Mouse (Mus musculus) small intestine, adult 2 months (tissue): ENCODE results near the gene 9630041A04Rik. TPM values are rescaled to one million over a fixed set of nuclear protein-coding genes. Genes with fewer than 3 reads are reported as not detected.

Source experiments
- H3K27ac ChIP-seq: fragments of 200-500 bp; 2 replicates; pipeline ENCODE4 v1.5.1; 2012; ENCODE audit warnings: low read depth, low read length, control low read depth, inconsistent platforms; ENCODE audit not compliant: insufficient read depth
- H3K27me3 ChIP-seq: fragments of 200-500 bp; 2 replicates; pipeline ENCODE4 v1.6.1; 2012; ENCODE audit warnings: mild to moderate bottlenecking, moderate library complexity, low read length, inconsistent platforms; ENCODE audit not compliant: control insufficient read depth, insufficient read depth
- H3K36me3 ChIP-seq: fragments of 200-500 bp; 2 replicates; pipeline ENCODE4 v1.6.1; 2012; ENCODE audit warnings: mild to moderate bottlenecking, low read length, control low read depth, inconsistent platforms; ENCODE audit not compliant: control insufficient read depth, insufficient read depth
- H3K4me1 ChIP-seq: fragments of 200-500 bp; 2 replicates; pipeline ENCODE4 v1.6.1; 2012; ENCODE audit warnings: low read length, inconsistent platforms, mixed read lengths; ENCODE audit not compliant: control insufficient read depth, insufficient read depth, insufficient read length
- H3K4me3 ChIP-seq: fragments of 200-500 bp; 2 replicates; pipeline ENCODE4 v1.5.1; 2012; ENCODE audit warnings: low read depth, mild to moderate bottlenecking, control low read depth, inconsistent platforms, low read length, moderate library complexity
- CTCF ChIP-seq: fragments of 200-500 bp; IDR thresholded peaks from 2 replicates; pipeline ENCODE4 v1.5.1; 2012; ENCODE audit warnings: low read depth, mild to moderate bottlenecking, control low read depth, inconsistent platforms, low read length, moderate library complexity, mixed read lengths; ENCODE audit not compliant: insufficient replicate concordance, insufficient read length; ENCODE audit errors: extremely low read depth
- POLR2A ChIP-seq: fragments of 200-500 bp; IDR thresholded peaks from 2 replicates; pipeline ENCODE4 v1.6.1; 2012; ENCODE audit warnings: low read depth, mild to moderate bottlenecking, control low read depth, inconsistent platforms, low read length, moderate library complexity
- WGBS: fragments of 180-500 bp; shearing (Covaris S2); methylation state at CpG from one replicate; pipeline ENCODE4 v1.1.7; 2018; 5-methylcytosine and 5-hydroxymethylcytosine counted together
- polyA plus RNA-seq: library from polyadenylated mRNA; depleted of rRNA; stranded (reverse); fragments of >200 nt; gene quantifications from 2 replicates; pipeline ENCODE4 v1.2.3, GENCODE M21; 2012

9630041A04Rik gene
- polyA plus RNA-seq, 1 experiment: not detected

DNA sequence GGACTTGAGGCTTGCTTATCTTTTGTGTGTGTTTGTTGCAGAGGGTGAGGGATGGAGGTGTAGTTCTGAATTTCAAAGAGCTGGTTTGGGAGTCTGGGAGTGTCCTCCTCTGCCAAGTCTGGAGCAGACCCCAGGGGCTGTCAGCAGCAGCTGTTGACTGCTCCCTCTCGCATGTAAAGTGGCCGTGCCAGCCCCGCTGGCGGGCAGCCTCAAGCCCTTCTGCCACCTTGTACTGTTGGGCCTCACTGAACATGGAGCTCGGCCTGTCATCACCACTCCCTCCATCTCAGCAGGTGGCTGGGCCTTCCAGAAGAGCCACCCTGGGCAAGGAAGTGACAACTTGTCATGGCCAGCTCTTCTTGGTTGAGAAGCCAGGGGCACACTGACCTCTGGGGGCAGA, 77.4 kb downstream of the 9630041A04Rik start:
- Histone ChIP-seq H3K36me3 (no peaks in the 10 kb centered on the region), H3K4me3 (no peak overlapping the region), H3K27me3 (no peaks in the 10 kb centered on the region), H3K4me1 (no peaks in the 10 kb centered on the region), H3K27ac (no peak overlapping the region)
- no peak for TF ChIP-seq CTCF
- TF ChIP-seq POLR2A: no peak
- 85% methylated on average over 5 of the region's 5 CpGs for WGBS

DNA sequence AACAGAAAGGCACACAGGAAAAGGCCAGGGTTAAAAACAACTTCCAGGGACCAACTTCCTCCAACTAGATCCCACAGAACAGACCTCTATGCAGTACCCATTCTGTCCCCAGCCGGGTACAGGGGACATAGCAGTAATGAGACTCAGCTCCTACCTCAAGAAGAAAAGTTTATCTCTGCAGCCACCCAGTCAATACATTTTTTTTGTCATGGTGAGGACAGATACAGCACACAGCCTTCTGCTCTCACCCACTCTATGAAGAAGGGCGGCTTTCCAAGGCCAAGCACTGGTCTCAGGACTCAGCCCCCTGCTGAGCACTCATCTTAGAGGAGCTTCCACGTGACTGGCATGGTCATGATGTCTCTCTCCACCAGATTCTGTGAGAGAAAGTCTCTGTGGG, 78.5 kb downstream of the 9630041A04Rik start:
- WGBS: 53% methylated on average over 3 of the region's 3 CpGs
- H3K4me1 ChIP-seq: no peaks in the 10 kb centered on the region
- no peaks in the 10 kb centered on the region for H3K27me3 ChIP-seq
- no peaks in the 10 kb centered on the region for H3K36me3 ChIP-seq
- H3K27ac ChIP-seq: no peak overlapping the region
- H3K4me3 ChIP-seq: no peak overlapping the region
- no peak for TF ChIP-seq POLR2A
- no peak for TF ChIP-seq CTCF

GRCm38 (mm10) chr9:101942058-101942669, 80.5 kb downstream of the 9630041A04Rik start:
- TF ChIP-seq CTCF: no peak
- TF ChIP-seq POLR2A: no peak
- WGBS: 80% methylated on average over 9 of the region's 9 CpGs
- no peaks in the 10 kb centered on the region for H3K27me3 ChIP-seq
- no peaks in the 10 kb centered on the region for H3K36me3 ChIP-seq
- no peak overlapping the region for H3K27ac ChIP-seq
- no peak overlapping the region for H3K4me3 ChIP-seq
- H3K4me1 ChIP-seq: no peaks in the 10 kb centered on the region

DNA sequence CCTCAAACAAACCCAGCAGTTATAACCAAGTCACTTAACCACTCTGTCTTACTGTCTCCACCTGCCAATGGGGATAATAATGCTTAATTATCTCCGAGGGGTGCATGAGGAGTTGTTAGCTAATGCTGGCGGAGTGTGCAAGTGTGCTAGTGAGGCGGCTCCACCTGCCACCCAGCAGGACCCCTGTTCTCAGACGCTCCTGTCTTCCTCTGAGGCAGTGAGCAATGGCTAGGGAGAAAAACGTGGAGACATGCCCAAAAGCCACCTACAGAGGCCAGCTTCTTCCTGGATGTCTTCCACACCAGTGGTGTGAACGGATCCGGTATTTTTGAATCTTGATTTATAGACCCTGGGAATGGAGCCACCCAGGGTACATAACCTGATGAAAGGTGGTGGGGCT, 83.7 kb downstream of the 9630041A04Rik start:
- H3K27me3 ChIP-seq: no peaks in the 10 kb centered on the region
- no peaks in the 10 kb centered on the region for H3K4me1 ChIP-seq
- no peak overlapping the region for H3K27ac ChIP-seq
- TF ChIP-seq CTCF (no peak), POLR2A (no peak)
- H3K36me3 ChIP-seq: no peaks in the 10 kb centered on the region
- no peak overlapping the region for H3K4me3 ChIP-seq
- 64% methylated on average over 7 of the region's 7 CpGs for WGBS

GRCm38 (mm10) chr9:101945814-101946213, 84.2 kb downstream of the 9630041A04Rik start:
- WGBS: 79% methylated on average over 4 of the region's 4 CpGs
- H3K27me3 ChIP-seq: no peaks in the 10 kb centered on the region
- TF ChIP-seq POLR2A (no peak), CTCF (no peak)
- H3K27ac ChIP-seq: no peak overlapping the region
- no peaks in the 10 kb centered on the region for H3K4me1 ChIP-seq
- no peaks in the 10 kb centered on the region for H3K36me3 ChIP-seq
- no peak overlapping the region for H3K4me3 ChIP-seq

- H3K27ac ChIP-seq: no peak overlapping the region
- H3K4me1 ChIP-seq: no peaks in the 10 kb centered on the region
- H3K4me3 ChIP-seq: no peak overlapping the region
- TF ChIP-seq POLR2A (no peak), CTCF (no peak)
- H3K36me3 ChIP-seq: no peaks in the 10 kb centered on the region
- H3K27me3 ChIP-seq: no peaks in the 10 kb centered on the region
- 17% methylated on average over 3 of the region's 3 CpGs for WGBS
Observed at GRCm38 (mm10) chr9:101950101-101950500, 88.5 kb downstream of the 9630041A04Rik start.

DNA sequence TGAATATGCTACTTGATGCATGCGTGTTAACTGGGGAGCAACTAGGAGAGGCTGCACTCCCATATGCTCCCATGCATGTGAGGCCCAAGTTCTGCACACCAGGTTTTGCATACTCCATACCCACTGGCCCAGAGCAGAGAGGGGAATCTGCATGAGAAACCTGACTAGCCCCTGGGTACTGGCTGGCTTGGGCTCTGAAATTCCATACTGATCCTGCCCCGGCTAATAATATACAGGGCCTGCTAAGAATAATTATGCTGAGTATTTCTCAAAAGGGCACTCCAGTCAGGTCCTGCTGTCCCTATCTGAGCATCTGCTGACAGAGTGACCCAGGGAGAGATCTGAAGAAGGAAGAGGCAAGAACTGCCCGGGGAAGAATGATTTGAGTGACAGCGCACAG, 92.9 kb downstream of the 9630041A04Rik start:
- Histone ChIP-seq H3K4me3 (no peak overlapping the region), H3K27ac (no peak overlapping the region), H3K36me3 (no peaks in the 10 kb centered on the region), H3K4me1 (no peaks in the 10 kb centered on the region), H3K27me3 (no peaks in the 10 kb centered on the region)
- 83% methylated on average over 4 of the region's 4 CpGs for WGBS
- TF ChIP-seq POLR2A (no peak), CTCF (no peak)
